Mouse (Mus musculus) liver, embryonic 11.5 days (tissue): Measurements from ENCODE around the gene Dock3. TPM values are rescaled to one million over a fixed set of nuclear protein-coding genes. Genes with fewer than 3 reads are reported as not detected.

Experiments used
- ATAC-seq: fragments of 200-750 bp; cut with Nextera tagmentation; replicated peaks from 2 replicates; pipeline ENCODE4 v1.8.0; 2017; ENCODE audit warnings: moderate number of reproducible peaks, mild to moderate bottlenecking, moderate TSS enrichment, moderate library complexity; ENCODE audit not compliant: low FRiP score
- DNase-seq: peaks from one replicate; pipeline ENCODE4 v3.0.0-alpha.2; 2017; ENCODE audit warnings: low spot score
- H3K27ac ChIP-seq: fragments of 300-500 bp; sonication (generic); 2 replicates; pipeline ENCODE4 v1.5.1; 2014; ENCODE audit warnings: mild to moderate bottlenecking, low read depth, low read length, control low read depth
- H3K27me3 ChIP-seq: fragments of 300-500 bp; sonication (generic); replicated peaks from 2 replicates; pipeline ENCODE4 v1.6.1; 2014; ENCODE audit warnings: low read length, mixed read lengths; ENCODE audit not compliant: control insufficient read depth, insufficient read depth
- H3K36me3 ChIP-seq: fragments of 300-500 bp; sonication (generic); 2 replicates; pipeline ENCODE4 v1.6.1; 2014; ENCODE audit warnings: mild to moderate bottlenecking, low read length, moderate library complexity, mixed read lengths; ENCODE audit not compliant: control insufficient read depth, insufficient read depth
- H3K4me1 ChIP-seq: fragments of 300-500 bp; sonication (generic); replicated peaks from 2 replicates; pipeline ENCODE4 v1.6.1; 2014; ENCODE audit warnings: low read length, mixed read lengths; ENCODE audit not compliant: control insufficient read depth, insufficient read depth
- H3K4me2 ChIP-seq: fragments of 300-500 bp; sonication (generic); 2 replicates; pipeline ENCODE4 v1.6.1; 2014; ENCODE audit warnings: mild to moderate bottlenecking, control low read depth, moderate library complexity
- H3K4me3 ChIP-seq: fragments of 300-500 bp; sonication (generic); 2 replicates; pipeline ENCODE4 v1.5.1; 2014; ENCODE audit warnings: low read depth, low read length, control low read depth
- H3K9ac ChIP-seq: fragments of 300-500 bp; sonication (generic); 2 replicates; pipeline ENCODE4 v1.6.1; 2014; ENCODE audit warnings: low read depth, low read length, control low read depth
- H3K9me3 ChIP-seq: fragments of 300-500 bp; sonication (generic); 2 replicates; pipeline ENCODE4 v1.6.1; 2016; ENCODE audit warnings: low read length, inconsistent platforms, mixed read lengths; ENCODE audit not compliant: control insufficient read depth
- WGBS: fragments of 180-500 bp; shearing (Covaris S2); extraction: QIAGEN DNeasy Blood & Tissue Kit; methylation state at CpG from one replicate; pipeline ENCODE4 v1.1.7; 2014; 5-methylcytosine and 5-hydroxymethylcytosine counted together
- polyA plus RNA-seq: library from polyadenylated mRNA; unstranded; fragments of >200 nt; fragmentation: Nextera tagmentation; extraction: Ambion mirVana; gene quantifications from 2 replicates; pipeline ENCODE4 v1.2.1, GENCODE M21; 2014

The Dock3 gene
- polyA plus RNA-seq, 1 experiment from 2014 or later, result 0.41 TPM

- WGBS, result 1% methylated on average over 9 of the region's 9 CpGs
- ATAC-seq, result no peak
Measured at GRCm38 (mm10) chr9:106892552-106892875, 339.2 kb downstream of the Dock3 start.

DNA sequence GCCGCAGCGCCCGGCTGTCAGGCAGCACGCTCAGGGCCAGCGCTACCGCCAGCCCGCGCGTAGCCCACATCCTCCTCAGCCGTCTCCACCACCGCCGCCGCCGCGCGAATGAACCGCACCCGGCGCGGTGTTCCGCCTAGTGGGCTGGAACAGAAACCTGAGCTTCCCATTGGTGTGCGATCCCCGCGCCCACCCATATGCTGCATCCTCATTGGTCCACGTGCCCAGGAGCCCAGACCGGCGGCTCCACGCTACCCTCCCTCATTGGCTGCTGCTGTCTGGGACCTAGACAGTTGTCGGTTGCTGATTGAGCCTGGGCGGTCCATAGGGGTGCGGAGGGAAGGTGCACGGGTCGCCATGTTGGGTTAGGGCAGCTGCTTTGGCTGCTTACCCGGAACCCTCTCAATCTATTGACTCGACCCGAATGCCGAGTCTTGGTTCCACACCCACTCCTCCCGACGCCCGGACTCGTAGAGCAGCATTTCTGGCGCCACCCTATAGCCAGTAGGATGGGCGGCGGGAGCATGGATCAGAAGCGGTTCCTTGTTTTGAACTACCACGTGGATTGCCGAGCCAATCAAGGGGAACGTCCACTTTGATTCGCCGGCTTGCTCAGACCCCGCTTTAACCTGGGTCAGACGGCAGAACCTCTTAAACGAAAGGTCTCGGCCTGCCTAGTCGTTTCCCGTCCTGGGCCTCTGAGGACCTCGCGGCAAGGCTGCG is 339.7 kb downstream of the Dock3 start, which contains the start of gene Manf:
Manf (minus strand) TSS at position 151 of the 723 bp plus-strand sequence.
- peak within 1 kb of the TSS; percentile 85 for H3K4me2 ChIP-seq
- peaks cover 21% of the 10 kb centered on the region for H3K36me3 ChIP-seq
- peak within 1 kb of the TSS; percentile 84 for H3K27ac ChIP-seq
- peak; percentile 97 for ATAC-seq
- WGBS, result under 1% methylated on average over 59 of the region's 59 CpGs
- no peaks in the 10 kb centered on the region for H3K9me3 ChIP-seq
- H3K4me3 ChIP-seq, result peak within 1 kb of the TSS; percentile 76
- peak; percentile 97 for DNase-seq
- H3K9ac ChIP-seq, result peak within 1 kb of the TSS; percentile 84
- H3K4me1 ChIP-seq, result peaks cover 32% of the 10 kb centered on the region
- H3K27me3 ChIP-seq, result no peaks in the 10 kb centered on the region

More at GRCm38 (mm10) chr9:106892552-106892875, 339.2 kb downstream of the Dock3 start:
- H3K9ac ChIP-seq, result peak overlapping the region; percentile 76
- no peak for DNase-seq
- no peaks in the 10 kb centered on the region for H3K9me3 ChIP-seq
- peak overlapping the region; percentile 85 for H3K4me2 ChIP-seq
- peak overlapping the region; percentile 76 for H3K4me3 ChIP-seq
- H3K36me3 ChIP-seq, result peaks cover 21% of the 10 kb centered on the region
- H3K4me1 ChIP-seq, result peaks cover 29% of the 10 kb centered on the region
- H3K27me3 ChIP-seq, result no peaks in the 10 kb centered on the region
- peak overlapping the region; percentile 84 for H3K27ac ChIP-seq

GRCm38 (mm10) chr9:106891341-106891741 is 340.4 kb downstream of the Dock3 start:
- Histone ChIP-seq H3K27ac (peak overlapping the region; percentile 60; the same call in 1 of the 2 replicates), H3K9ac (peak overlapping the region; percentile 84), H3K4me3 (peak overlapping the region; percentile 76), H3K4me1 (peaks cover 32% of the 10 kb centered on the region), H3K27me3 (no peaks in the 10 kb centered on the region), H3K9me3 (no peaks in the 10 kb centered on the region), H3K36me3 (peaks cover 21% of the 10 kb centered on the region), H3K4me2 (peak overlapping the region; percentile 68)
- ATAC-seq (no peak), DNase-seq (no peak)
- under 1% methylated on average over 17 of the region's 17 CpGs for WGBS

- H3K9ac ChIP-seq, result peak overlapping the region; percentile 84
- no peak for ATAC-seq
- H3K36me3 ChIP-seq, result peaks cover 21% of the 10 kb centered on the region
- DNase-seq, result no peak
- WGBS, result 70% methylated on average over 8 of the region's 8 CpGs
- H3K4me2 ChIP-seq, result peak overlapping the region; percentile 68
- peak overlapping the region; percentile 76 for H3K4me3 ChIP-seq
- H3K4me1 ChIP-seq, result peaks cover 34% of the 10 kb centered on the region
- no peak overlapping the region for H3K27ac ChIP-seq
- H3K27me3 ChIP-seq, result no peaks in the 10 kb centered on the region
- H3K9me3 ChIP-seq, result no peaks in the 10 kb centered on the region
Measured at GRCm38 (mm10) chr9:106890496-106891240, 341.0 kb downstream of the Dock3 start.

- ATAC-seq, result no peak
- no peaks in the 10 kb centered on the region for H3K9me3 ChIP-seq
- H3K36me3 ChIP-seq, result peaks cover 26% of the 10 kb centered on the region
- peak overlapping the region; percentile 68; the same call in 1 of the 2 replicates for H3K4me2 ChIP-seq
- WGBS, result 86% methylated on average over 9 of the region's 9 CpGs
- DNase-seq, result no peak
- H3K27ac ChIP-seq, result no peak overlapping the region
- peaks cover 48% of the 10 kb centered on the region for H3K4me1 ChIP-seq
- no peak overlapping the region for H3K9ac ChIP-seq
- no peaks in the 10 kb centered on the region for H3K27me3 ChIP-seq
- H3K4me3 ChIP-seq, result no peak overlapping the region; the same call in 1 of the 2 replicates
Measured at GRCm38 (mm10) chr9:106889321-106889720, 342.4 kb downstream of the Dock3 start.

- H3K9ac ChIP-seq, result 0 out of 2 replicates have a peak overlapping the region, but pooled peaks have one; percentile 4
- no peaks in the 10 kb centered on the region for H3K27me3 ChIP-seq
- DNase-seq, result no peak
- peaks cover 55% of the 10 kb centered on the region for H3K4me1 ChIP-seq
- H3K27ac ChIP-seq, result no peak overlapping the region
- WGBS, result 92% methylated on average over 3 of the region's 3 CpGs
- H3K36me3 ChIP-seq, result peaks cover 32% of the 10 kb centered on the region
- peak overlapping the region; percentile 76 for H3K4me2 ChIP-seq
- no peaks in the 10 kb centered on the region for H3K9me3 ChIP-seq
- no peak for ATAC-seq
- no peak overlapping the region for H3K4me3 ChIP-seq
Measured at GRCm38 (mm10) chr9:106888346-106888745, 343.4 kb downstream of the Dock3 start.

DNA sequence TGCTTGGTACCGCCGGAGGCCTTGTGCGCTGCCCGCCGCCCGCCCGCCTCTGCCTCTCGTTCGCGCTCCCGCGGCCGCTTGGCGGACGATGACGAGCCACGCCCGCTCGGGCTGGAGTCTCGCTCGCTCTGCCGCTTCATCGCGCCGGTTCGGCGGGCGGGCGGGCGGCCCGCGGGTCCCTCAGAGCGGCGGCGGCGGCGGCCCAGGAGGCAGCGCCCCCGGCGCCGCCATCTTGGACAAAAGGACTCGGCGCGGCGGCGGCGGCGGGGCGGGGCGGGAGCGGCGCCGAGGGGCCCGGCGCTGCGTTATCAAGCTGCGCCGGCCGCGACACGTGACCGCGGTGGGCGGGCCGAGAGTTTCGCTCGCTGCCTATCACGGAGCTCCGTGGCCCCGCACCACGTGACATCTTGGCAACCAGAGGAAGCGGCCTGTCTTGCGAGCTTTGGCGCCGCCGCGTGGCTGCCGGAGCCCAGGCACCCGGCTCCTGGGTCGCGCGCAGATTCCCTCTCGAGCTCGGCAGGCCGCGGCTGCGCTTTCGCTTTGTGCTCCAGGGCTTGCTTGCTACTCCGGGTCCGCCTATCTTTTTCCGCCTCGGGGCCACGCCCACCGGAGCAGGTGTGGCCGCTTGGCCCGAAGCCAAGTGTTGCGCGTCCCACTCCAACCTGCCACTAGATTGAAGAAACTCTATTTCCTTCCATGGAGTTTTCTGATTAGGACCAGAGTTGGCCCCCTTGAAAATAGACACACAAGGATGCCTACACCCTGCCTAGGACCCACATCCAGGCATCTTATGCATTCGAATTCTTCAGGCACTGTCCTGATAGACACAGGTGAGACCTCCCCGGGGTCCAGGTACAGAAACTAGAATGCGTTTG is 344.6 kb downstream of the Dock3 start, which contains the start of gene Rbm15b:
Rbm15b (minus strand) TSS at position 601 of the 875 bp plus-strand sequence.
- 2% methylated on average over 98 of the region's 101 CpGs for WGBS
- H3K4me3 ChIP-seq, result peak within 1 kb of the TSS; percentile 96
- H3K9me3 ChIP-seq, result no peaks in the 10 kb centered on the region
- H3K4me1 ChIP-seq, result peaks cover 56% of the 10 kb centered on the region
- peak; percentile 70 for ATAC-seq
- peaks cover 37% of the 10 kb centered on the region for H3K36me3 ChIP-seq
- H3K27me3 ChIP-seq, result no peaks in the 10 kb centered on the region
- peak within 1 kb of the TSS; percentile 97 for H3K9ac ChIP-seq
- peak within 1 kb of the TSS; percentile 90 for H3K27ac ChIP-seq
- peak; percentile 97 for DNase-seq
- H3K4me2 ChIP-seq, result peak within 1 kb of the TSS; percentile 100
